Mouse (Mus musculus): Measurements from ENCODE around the gene Arxes1. TPM values are rescaled to one million over a fixed set of nuclear protein-coding genes. Genes with fewer than 3 reads are reported as not detected.
"Not testable (repeated sequence)": the region's sequence is repeated elsewhere in the genome, so short reads cannot be mapped to it uniquely, and the experiment has no call there.

The Arxes1 gene
- total RNA-seq (2021), result 100 to 1,000 TPM in 1 of 2 experiments, 10 to 100 TPM in 1; 93.9 to 107 TPM
- long read RNA-seq, transcript Arxes1-201 (1 exons, 1,580 nt), result major isoform, 159 of 160 reads
- long read RNA-seq, partial matches to known transcripts, result 0 of 160 reads
- long read RNA-seq, other reads (novel, unspliced or antisense), result 1 of 160 reads

- peak; percentile 19 to 50 for DNase-seq (ENCODE audit: low spot score in 2 of 2)
These were observed at the start of gene Arxes1 for GRCm38 (mm10) chrX:136032799-136033763. Gene Arxes1, plus strand, starts transcription at chrX:136033367.

GRCm38 (mm10) chrX:135984539-135985260, 48.5 kb upstream of the Arxes1 start:
- DNase-seq (ENCODE audit: low spot score in 2 of 2), result no peak

GRCm38 (mm10) chrX:135986267-135986666, 46.9 kb upstream of the Arxes1 start:
- no peak for DNase-seq (ENCODE audit: low spot score in 2 of 2)

- DNase-seq (ENCODE audit: low spot score in 2 of 2), result no peak
These were observed 42.5 kb upstream of the Arxes1 start for GRCm38 (mm10) chrX:135990661-135991060.

- not testable (repeated sequence) for DNase-seq (ENCODE audit: low spot score in 2 of 2)
These were observed 40.0 kb upstream of the Arxes1 start for GRCm38 (mm10) chrX:135993192-135993594.

- not testable (repeated sequence) for DNase-seq (ENCODE audit: low spot score in 2 of 2)
These were observed 39.5 kb upstream of the Arxes1 start, which contains the start of gene Arxes2 for GRCm38 (mm10) chrX:135993664-135994119. Gene Arxes2, plus strand, starts transcription at chrX:135993824.

GRCm38 (mm10) chrX:136007199-136007843, 25.8 kb upstream of the Arxes1 start:
- no peak for DNase-seq (ENCODE audit: low spot score in 2 of 2)

- no peak for DNase-seq (ENCODE audit: low spot score in 2 of 2)
These were observed 18.8 kb upstream of the Arxes1 start for GRCm38 (mm10) chrX:136014392-136014791.

- no peak for DNase-seq (ENCODE audit: low spot score in 2 of 2)
These were observed 2.8 kb upstream of the Arxes1 start for GRCm38 (mm10) chrX:136030331-136030730.

GRCm38 (mm10) chrX:136043726-136044125, 10.6 kb downstream of the Arxes1 start:
- no peak for DNase-seq (ENCODE audit: low spot score in 2 of 2)

- peak; percentile 58 to 70 for DNase-seq (ENCODE audit: low spot score in 2 of 2)
These were observed 14.4 kb downstream of the Arxes1 start for GRCm38 (mm10) chrX:136047528-136047927.

- DNase-seq (ENCODE audit: low spot score in 2 of 2), result no peak
These were observed 18.1 kb downstream of the Arxes1 start for GRCm38 (mm10) chrX:136051219-136051618.

GRCm38 (mm10) chrX:136060698-136061097, 27.5 kb downstream of the Arxes1 start:
- DNase-seq (ENCODE audit: low spot score in 2 of 2), result no peak

- DNase-seq (ENCODE audit: low spot score in 2 of 2), result peak; percentile 33 to 42
These were observed 34.2 kb downstream of the Arxes1 start for GRCm38 (mm10) chrX:136067201-136067991.

GRCm38 (mm10) chrX:136068020-136068419, 34.9 kb downstream of the Arxes1 start, which contains the start of gene Bex2:
Gene Bex2, minus strand, starts transcription at chrX:136068236.
- peak; percentile 13 to 15 for DNase-seq (ENCODE audit: low spot score in 2 of 2)

Other genes starting within 250 kb of the Arxes1 start
- 10 to 100 TPM; 78.0 to 78.1 TPM for gene Bhlhb9, start 235.8 kb upstream of the Arxes1 start, total RNA-seq (2021)
- 100 to 1,000 TPM; 151 to 199 TPM for gene Gprasp2, start 194.3 kb upstream of the Arxes1 start, total RNA-seq (2021)
- gene Arxes2, start 39.5 kb upstream of the Arxes1 start, total RNA-seq (2021), result 100 to 1,000 TPM; 104 to 120 TPM
- gene Bex2, start 34.9 kb downstream of the Arxes1 start, total RNA-seq (2021), result 100 to 1,000 TPM; 405 to 444 TPM
- under 1 TPM in 1 of 2 experiments, not detected in 1; 0.32 TPM for gene Nxf3, start 51.9 kb downstream of the Arxes1 start, total RNA-seq (2021)
- 10 to 100 TPM; 45.2 to 52.6 TPM for gene Bex4, start 105.6 kb downstream of the Arxes1 start, total RNA-seq (2021)
- 10 to 100 TPM; 41.3 to 49.0 TPM for gene Tceal8, start 139.0 kb downstream of the Arxes1 start, total RNA-seq (2021)
- gene Tceal5, start 170.5 kb downstream of the Arxes1 start, total RNA-seq (2021), result 100 to 1,000 TPM; 105 to 125 TPM
- 1 to 10 TPM; 3.2 to 3.9 TPM for gene Tceal7, start 181.4 kb downstream of the Arxes1 start, total RNA-seq (2021)
- gene Bex1, start 182.1 kb downstream of the Arxes1 start, total RNA-seq (2021), result 100 to 1,000 TPM; 138 to 153 TPM
- gene Tceal9, start 211.7 kb downstream of the Arxes1 start, total RNA-seq (2021), result 10 to 100 TPM; 89.6 to 99.8 TPM
- 100 to 1,000 TPM; 396 to 461 TPM for gene Bex3, start 236.9 kb downstream of the Arxes1 start, total RNA-seq (2021)

Data from layer of hippocampus, postnatal 10 days (tissue).